Mouse (Mus musculus) stomach, postnatal 0 days (tissue): ENCODE data around the gene Dnm3.

ENCODE experiments used
- CTCF ChIP-seq: IDR thresholded peaks from 2 replicates; pipeline ENCODE4 v1.5.1; 2016; ENCODE audit warnings: antibody characterized with exemption, low read depth, mild to moderate bottlenecking, moderate library complexity
- EP300 ChIP-seq: optimal IDR thresholded peaks from 2 replicates; pipeline ENCODE3; 2016; ENCODE audit warnings: antibody characterized with exemption

DNA sequence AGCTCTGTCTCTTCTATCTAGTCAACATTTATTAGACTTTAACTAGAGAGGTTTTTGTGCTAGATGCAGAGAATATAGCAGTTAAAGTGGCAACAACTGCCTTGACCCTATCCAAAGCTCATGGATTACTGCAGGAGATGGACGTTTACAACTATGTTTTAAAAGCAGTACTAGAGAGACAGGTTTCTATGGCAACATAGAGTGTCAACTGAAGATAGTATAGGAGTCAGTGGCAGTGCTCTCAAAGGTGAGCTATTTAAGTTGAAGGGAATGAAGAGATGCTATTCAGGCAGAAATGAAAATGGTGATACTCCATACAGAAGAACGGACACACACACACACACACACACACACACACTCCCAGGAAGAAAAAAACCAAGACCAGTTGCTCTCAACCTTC lies 225.0 kb downstream of the Dnm3 start:
- no peak for TF ChIP-seq CTCF
- TF ChIP-seq EP300 = no peak
